Mouse (Mus musculus): ENCODE results near the gene Mterf1b.
"Not testable (repeated sequence)": the region's sequence is repeated elsewhere in the genome, so short reads cannot be mapped to it uniquely, and the experiment has no call there.

The Mterf1b gene

DNA sequence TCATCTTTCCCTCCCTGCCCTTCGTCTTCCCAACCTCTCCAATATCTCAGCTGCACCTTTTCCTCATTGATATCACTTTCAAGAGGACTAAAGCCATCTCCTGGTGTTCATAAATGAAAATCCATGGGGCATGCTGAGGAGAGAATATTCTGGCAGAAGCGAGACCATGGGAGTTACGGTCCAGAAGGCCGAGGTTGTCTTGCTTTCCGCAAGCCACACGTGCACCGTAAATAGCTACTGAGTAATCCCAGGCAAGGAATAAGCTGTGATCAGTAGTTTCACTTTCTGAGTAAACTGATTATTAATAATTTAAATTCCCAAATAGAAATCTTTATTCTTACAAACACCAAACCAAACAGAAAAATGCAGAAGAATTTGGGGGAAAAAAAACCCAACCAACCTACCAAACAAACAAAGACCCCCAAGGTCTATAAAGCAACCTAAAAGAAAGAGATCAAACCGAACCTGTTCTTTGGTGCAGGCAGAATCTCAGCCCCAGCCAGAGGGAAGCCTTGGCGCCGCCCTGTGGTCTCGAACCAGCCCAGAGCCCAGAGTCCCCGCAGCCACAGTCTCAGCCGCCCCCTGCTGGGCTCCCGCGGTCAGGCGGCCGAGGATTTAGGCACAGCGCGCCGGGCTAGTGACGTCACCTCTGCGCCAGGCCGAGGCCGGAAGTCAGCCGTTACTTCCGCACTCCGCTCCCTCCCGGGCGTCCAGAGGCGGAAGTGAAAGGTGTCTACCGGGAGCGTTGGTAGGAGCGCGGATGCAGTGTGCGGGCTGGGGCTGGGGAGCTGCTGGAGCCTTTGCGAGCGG, at the start of gene Mterf1b:
Mterf1b (plus strand) TSS at position 697 of the 810 bp plus-strand sequence.
- in situ Hi-C loops (cut with MboI, MseI): loop anchor here (5.0 kb wide), 1 partner anchor 300 kb away; the partner anchor contains the start of gene Mterf1a

DNA sequence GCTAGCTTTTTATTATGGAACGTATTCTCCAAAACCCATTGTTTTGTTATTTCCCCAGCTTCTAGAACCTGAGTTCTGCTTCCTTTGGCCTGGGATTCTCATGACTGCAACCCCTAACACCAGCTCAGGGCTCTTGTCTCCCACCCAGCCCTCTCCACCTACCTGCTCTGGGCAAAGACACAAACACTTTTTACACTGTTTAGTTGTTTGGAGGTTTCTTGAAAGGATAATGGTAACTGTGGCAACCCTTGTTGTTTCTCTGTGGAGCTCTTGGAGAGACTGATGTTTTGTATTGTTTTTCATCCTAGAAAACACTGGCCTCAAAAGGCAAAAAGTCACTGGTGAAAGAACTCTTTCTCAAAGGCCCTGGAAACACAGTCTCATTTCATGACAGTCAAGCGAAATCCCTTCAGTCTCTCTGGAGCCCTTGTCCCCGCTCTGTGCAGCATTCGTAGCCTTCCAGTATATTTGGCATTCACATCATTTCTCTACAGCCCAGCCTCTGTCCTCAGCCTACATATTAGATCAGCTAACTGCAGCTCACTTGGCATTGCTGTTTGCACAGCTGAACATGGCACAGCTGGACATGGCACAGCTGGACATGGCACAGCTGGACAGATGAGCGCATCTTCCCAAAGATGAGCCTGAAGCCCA, 32.6 kb upstream of the Mterf1b start:
- in situ Hi-C loops (cut with MboI, MseI): loop anchor here (5.0 kb wide), 1 partner anchor 32 kb away; no protein-coding TSS in a partner anchor

DNA sequence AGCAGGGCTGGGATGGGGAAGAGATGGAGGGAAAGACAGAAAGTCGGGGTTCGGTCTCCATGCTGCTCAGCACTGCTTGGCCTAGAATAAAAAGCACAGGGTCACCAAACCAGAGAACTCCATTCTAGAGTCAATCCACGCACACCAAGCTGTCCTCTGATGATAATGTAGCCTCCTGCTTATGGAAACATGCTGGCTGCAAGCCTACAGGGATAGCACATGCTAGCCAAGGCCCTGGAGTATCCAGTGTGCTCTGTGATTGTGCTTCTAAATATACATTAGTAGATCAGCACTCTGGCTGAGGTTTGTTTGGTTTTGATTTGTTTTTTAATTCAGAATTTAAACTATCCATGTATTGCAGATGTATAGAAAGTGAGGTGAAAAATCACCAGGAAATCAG, 30.6 kb upstream of the Mterf1b start:
- in situ Hi-C loops (cut with MboI, MseI): loop anchor here (5.0 kb wide), 1 partner anchor 34 kb away; no protein-coding TSS in a partner anchor

DNA sequence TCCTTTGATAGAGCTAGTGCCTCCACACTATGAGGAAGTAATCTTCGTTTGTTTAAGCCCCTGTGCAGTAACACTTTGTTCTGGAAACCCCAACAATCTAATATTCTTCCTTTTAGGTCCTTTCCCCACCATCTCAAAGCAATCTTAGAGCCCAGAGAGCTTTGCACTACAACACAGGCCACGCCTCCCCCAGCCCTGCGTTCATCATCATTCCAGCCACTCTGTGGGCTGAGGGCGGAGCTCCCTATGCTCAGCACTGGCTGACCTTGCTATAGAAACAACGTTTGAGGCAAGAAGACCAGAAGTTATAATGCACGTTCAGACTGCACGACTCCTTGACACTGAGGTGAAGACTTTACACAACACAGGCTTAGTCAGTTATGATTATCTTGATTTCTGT, 29.7 kb upstream of the Mterf1b start:
- in situ Hi-C loops (cut with MboI, MseI): loop anchor here (5.0 kb wide), 1 partner anchor 35 kb away; no protein-coding TSS in a partner anchor

DNA sequence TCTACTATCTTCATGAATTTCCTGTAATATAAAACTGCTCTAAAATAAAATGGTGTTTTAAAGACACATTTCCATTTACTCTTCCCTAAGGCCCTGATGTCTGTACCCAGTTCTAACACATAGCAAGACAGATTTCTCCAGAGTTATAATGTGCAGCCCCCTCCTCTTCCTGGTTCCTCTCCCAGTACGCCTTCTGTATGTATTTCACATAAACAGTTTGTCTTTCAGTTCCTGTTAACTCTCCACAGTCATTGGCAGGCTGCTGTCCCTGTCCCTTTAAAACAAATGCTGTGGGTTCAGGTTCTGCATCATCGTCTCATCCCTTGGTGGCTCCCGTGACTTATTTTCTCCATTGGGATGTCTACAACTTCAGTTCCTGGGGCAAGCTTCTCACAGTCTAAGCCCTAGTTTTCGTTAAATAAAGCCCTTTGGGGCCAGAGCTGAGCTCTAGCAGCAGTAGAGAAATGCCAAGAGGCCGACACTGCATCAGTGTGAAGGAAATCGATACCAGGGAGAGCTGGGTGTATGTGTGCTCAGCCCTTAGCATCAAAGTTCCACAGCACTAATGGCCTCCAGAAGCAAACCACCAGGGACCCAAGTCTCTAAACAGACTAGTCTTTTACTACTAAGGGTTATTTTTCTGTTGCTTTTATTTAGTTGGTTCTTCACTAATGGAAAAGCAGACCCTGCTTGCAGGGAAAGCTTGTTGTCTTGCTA, 24.2 kb upstream of the Mterf1b start:
- in situ Hi-C loops (cut with MboI, MseI): not testable (repeated sequence)

DNA sequence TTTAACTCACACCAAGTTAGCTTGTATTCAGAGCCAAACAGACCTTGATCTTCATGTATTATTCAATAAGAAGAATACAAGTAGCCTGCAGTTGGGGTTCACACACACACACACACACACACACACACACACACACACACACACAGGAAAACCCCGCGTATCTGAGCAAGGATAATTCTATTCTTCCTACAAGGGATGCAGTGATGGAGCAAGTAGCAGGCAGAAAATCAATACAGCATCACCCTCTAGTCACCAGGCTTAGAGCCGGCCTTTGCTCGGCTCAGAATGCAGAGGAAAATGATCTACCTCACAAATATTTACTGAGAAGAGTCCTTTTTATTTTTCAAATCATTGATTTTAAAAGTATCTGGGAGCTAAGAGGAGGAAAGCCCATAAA, 23.6 kb upstream of the Mterf1b start:
- in situ Hi-C loops (cut with MboI, MseI): not testable (repeated sequence)

DNA sequence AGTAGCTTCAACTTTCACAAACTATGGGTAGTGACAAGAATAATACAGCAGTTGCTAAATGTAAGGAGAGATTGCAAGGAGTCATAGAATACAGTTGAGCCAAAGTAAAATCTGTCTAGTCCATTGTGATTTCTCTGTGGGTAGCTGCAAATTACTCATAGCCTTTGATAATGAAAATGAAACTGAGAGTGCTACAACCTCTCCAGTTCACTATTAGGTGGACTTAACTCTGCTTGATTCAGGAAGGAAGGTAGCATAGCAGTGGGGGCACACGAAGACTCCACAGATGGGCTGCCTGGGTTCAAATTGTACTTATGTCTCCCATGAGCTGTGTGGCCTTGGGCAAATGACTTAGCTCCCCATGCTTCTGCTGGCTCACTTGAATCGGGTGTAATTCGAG, 15.7 kb upstream of the Mterf1b start:
- in situ Hi-C loops (cut with MboI, MseI): not testable (repeated sequence)

DNA sequence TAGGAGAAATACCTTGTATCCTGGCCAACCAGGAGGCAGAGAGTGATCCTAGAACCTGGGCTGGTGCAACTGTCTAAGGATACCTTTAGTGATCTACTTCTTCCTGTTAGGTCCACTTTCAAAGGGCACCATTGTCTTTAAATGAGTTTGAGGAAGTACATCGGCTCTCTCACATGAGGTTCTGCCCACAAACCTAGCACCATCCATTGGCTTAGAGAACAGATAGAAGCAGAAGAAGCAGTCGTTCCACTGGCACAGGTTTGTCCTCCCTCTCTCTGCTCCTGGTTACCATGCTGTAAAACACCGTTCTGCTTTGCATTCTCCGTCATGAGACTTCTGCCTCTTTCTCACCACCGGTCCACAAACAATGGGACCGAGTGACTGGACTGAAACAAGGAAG, 12.8 kb upstream of the Mterf1b start:
- in situ Hi-C loops (cut with MboI, MseI): no loop called here

DNA sequence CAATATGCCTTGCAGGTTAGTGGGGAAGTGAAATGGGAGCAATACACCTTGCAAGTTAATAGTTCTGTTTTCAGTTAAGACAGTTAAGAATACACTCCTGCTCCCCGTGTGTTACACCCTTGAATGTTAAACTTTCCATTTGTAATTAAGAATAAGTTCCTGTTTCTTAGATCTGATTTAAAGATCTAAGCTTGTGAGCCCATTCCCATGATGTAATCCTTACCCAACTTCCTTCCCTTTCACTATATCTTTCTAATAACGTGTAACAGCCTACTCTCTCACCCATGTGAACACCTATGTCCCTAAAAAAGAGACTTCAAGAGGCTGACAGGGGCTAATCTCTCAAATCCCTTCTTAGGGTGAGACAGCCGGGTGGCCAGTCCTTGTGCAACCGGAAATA, 5.4 kb upstream of the Mterf1b start:
- in situ Hi-C loops (cut with MboI, MseI): loop anchor here (5.0 kb wide), 1 partner anchor 65 kb away; no protein-coding TSS in a partner anchor

DNA sequence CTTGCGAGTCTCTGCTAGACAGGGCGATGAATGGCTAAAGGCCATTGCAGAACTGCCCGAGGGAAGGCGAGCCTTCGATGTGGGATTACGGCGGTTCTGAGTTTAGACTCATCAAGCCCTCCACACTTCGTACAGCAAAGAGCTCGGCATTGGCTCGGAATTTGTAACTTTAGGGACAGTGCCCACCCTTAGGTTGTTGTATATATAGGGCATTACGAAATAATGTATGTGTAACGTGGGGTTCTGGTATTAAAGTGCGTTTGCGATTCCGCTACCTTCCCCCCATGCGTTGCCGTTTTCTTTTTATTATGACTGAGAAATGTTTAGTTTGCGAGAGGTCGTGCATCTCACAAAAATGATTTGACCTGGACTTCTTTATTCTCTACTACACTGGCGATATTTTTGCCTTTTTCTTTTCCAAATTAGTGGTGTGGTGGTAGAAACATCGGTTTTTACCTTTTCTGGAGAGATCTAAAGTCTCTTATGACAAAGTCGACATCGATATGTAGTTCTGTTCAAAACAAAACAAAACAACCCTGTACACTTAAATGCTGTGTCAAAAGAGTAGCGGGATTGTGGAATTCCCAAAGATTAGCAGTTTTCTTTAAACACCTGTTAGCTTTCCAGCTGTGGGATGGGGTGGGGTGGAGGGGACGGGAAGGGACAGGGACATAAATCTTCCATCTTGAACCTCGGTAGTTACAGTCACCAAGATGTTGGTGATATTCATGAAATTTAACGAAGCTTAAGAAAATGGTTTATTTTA, 497 bp downstream of the Mterf1b start:
- in situ Hi-C loops (cut with MboI, MseI): loop anchor here (5.0 kb wide), 1 partner anchor 300 kb away; the partner anchor contains the start of gene Mterf1a

DNA sequence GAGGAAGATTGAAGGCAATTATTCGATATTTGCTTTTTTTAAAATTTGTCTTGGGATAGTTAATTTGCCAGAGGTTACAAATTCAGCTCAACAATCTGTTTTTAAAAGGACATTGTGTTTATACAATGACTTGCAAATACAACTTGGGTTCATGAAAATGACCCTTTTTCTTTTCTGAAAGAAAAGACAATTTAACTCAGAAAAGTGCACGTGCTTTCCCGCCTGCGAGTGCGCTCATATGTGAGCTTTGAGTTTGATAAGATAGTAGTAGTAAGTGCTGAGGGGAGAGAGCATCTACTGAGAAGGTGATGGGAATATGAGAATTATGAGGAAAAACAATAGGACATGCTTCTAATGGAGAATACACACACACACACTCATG, 1.1 kb downstream of the Mterf1b start:
- in situ Hi-C loops (cut with MboI, MseI): loop anchor here (5.0 kb wide), 1 partner anchor 301 kb away; the partner anchor contains the start of gene Mterf1a

DNA sequence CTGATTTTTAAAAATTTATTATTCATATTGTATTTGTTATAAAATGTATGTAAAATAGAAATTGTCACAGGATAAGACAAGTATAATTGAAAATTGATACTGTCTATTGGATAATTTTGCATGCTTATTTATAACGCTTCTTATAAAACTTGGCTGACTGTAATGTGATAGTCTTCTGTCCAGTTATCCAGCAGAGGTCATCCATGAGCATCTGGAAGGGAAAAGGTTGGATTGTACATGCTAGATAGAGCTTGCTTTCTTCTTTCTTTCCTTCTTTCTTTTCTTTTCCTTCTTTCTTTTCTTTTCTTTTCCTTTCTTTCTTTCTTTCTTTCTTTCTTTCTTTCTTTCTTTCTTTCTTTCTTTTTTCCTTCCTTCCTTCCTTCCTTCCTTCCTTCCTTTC, 2.0 kb downstream of the Mterf1b start:
- in situ Hi-C loops (cut with MboI, MseI): loop anchor here (5.0 kb wide), 1 partner anchor 302 kb away; the partner anchor contains the start of gene Mterf1a

DNA sequence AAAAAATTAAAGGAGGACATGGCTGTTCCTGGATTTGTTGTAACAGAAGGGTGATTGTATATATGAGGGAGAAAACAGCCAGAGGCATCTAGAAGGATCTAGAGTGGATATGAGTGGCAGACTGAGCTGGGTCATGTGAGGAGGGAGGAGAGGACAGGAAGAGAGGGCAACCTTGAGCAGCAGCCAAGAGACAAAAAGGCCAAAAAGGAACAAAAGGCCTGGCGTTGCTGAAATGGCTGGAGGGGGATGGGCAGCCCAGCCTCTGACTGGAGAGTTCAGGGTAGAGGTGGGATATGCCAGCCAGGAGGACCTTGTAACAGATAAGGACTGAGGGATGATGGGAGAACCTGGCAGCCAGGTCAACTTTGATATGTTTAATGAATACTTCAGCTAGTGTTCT, 2.9 kb downstream of the Mterf1b start:
- in situ Hi-C loops (cut with MboI, MseI): no loop called here

DNA sequence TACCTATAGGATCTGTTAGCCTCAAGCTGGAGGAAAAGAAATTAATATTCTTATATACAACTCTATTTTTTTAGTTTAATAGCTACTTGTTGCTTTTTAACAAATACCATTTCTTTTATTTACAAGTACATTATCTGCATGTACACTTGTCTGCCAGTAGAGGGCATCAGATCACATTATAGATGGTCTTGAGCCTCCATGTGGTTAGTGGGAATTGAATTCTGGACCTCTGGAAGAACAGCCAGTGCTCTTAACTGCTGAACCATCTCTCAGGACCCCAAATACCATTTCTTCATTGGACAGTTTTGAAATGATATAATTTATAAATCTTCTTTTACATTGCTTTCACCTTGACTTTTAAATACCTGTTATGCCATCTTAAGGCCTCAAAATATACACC, 9.2 kb downstream of the Mterf1b start:
- in situ Hi-C loops (cut with MboI, MseI): no loop called here

DNA sequence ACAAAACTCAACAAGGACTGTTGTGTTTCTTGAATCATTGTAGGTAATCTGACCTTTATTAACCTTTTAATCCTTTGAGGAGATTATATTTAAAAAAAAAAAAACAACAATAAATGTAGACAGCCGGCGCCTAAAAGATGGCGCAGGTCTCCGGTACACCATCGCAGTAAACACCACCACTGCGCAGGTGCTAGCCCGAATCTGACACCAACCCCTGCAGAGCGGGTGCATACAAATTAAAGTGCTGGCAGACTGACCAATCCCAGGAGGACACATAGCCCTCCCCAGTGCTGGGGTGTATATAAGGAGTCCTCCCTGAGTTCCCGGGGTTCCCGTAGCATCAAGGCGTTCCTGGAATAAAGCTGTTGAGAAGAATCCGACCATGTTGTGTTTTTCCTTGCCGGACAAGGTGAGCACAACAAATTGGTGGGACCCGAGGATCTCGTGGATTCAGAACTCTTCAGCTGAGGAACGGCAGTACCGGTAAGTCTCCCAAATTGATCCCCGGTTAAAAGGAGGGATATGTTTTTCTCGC, 10.2 kb downstream of the Mterf1b start:
- in situ Hi-C loops (cut with MboI, MseI): not testable (repeated sequence)

DNA sequence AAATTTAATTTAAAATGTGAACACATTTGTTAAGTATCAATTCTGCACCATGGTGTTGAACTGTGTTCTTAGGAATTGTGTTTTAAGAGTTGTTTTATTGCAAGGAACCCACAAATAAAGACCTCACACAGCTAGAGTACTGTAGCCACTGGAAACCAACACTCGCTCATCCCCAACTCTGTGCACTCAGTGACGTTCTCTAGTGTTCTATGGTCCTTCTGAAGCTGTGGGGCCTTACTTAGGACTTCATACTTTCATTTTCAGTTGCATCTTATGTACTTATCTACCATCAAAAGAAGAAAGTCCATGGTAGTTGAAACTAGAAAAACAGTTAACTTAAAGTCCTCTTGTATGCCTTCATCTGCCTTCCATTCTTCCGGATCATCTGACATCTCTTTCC, 17.9 kb downstream of the Mterf1b start:
- in situ Hi-C loops (cut with MboI, MseI): loop anchor here (10.0 kb wide), 2 partner anchors 325 to 1335 kb away; no protein-coding TSS in a partner anchor

DNA sequence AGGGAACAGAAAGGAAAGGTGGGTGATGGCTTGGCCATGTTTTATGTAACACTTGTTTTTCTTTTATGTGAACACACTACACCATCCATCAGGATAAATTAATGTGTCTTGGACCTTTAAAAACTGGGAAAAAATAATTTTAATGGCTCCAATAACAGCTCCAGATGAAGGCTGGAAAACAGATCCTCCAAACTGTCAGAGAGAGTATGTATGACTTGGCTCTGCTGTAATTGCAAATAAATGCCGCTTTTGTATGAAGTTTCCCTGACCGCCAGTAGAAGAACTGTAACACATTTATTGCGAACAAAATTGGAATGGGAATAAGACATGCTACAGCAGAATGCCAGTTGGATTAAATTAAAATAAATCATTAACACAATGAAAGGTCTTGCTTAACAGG, 29.1 kb downstream of the Mterf1b start:
- in situ Hi-C loops (cut with MboI, MseI): no loop called here

DNA sequence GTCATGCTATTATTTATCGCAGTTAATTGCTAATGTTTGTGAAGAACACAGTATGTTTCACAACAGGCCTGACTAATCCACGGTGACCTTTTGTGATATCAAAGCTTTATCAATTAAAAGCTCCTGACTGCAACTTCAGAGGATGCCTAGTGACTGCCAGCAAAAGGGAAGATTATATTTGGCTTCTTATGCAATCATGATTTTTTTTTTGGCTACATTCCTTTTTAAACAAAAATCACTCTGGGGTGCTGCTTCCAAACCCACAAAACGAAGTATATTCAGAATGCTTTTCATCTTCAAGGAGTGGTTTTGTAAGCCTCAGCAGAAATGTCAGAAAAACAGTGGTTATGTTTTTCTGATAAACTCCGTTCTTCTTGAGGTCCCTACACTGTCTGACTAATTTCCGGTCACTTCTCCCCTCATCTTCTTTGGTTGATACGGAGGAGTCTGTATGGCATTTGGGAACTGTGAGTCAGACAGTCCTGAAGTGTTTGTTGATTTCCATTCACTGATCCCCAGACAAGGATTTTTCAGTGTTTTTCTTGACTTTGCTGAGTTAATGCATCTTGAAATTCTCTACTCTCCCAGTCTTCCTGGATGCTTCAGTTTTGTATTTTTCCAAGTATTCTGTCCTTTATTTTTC, 29.9 kb downstream of the Mterf1b start:
- in situ Hi-C loops (cut with MboI, MseI): no loop called here

DNA sequence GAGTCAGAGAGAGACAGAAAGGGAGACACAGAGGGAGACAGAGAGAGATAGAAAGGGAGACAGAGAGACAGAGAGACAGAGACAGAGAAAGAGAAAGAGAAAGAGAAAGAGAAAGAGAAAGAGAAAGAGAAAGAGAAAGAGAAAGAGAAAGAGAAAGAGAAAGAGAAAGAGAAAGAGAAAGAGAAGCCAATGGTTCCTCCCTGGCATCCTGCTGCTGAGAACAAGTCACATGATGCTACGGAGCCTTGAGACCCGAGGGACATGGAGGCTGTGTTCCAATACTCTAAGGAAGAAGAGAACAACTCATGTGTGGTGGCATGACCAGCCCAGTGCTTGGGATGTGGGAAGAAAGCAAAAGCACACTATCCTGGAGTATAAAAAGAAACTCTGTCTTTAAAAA, 40.0 kb downstream of the Mterf1b start:
- in situ Hi-C loops (cut with MboI, MseI): no loop called here

DNA sequence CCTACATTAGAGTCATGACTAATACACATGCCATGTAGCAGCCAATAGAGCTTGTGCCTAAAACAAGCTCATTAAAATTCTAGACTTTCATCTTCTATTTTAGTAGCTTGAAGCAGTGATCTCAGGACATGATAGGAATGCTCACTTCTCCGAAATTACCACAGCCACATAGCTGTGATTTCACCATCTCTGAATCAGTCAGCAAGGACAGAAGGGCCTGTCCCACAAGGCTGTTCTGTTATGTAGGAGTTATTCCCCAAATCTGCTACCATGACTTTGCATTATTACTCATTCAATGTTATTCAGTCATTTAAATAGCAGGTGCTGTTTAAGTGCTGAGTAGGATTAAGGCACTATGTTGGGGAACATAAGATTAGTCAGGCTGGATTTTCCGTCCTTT, 42.3 kb downstream of the Mterf1b start:
- in situ Hi-C loops (cut with MboI, MseI): no loop called here
